Mouse (Mus musculus): ENCODE results near the gene Gm20388.
"Not testable (repeated sequence)": the region's sequence is repeated elsewhere in the genome, so short reads cannot be mapped to it uniquely, and the experiment has no call there.

The Gm20388 gene

DNA sequence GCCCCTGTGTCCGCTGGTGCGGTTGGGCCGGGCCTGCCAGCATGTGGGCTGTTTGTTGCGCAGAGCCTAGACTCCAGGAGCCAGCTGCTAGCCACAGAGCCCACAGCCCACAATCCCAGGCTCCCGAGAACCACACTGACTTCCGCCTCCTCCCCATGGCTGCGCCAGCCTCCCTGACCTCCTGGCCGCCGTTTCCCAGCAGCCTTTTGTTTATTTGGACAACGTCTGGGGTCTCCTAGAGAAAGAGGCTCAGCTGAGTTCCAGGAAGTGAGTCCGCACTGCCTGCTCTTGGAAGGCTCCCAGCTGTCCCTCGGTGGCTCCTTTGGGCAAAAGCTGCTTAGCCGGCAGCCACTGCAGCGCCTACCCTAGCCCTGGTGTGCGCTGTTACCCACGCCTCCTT, 1754.7 kb downstream of the Gm20388 start:
- DNase-seq: peak; percentile 95

DNA sequence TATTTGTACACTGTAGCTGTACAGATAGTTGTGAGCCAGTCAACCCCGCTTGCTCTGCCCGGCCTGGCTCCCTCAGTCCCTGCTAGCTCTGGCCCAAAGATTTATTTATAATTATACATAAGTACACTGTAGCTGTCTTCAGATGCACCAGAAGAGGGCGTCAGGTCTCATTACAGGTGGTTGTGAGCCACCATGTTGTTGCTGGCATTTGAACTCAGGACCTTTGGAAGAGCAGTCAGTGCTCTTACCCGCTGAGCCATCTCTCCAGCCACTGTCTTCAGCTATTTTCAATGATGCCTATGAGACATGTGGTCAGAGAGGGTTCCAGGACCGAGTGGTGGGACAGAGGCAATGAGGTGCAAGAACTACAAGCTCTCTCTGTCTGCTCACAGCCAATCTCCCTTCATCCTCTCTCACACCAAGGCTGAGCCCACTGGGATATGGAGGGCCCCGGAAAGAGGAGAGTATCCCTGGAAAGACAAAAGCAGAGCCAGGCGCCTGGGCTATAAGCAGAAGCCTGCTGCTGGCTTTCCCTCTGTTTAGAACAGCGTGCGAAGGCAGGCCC, 1757.4 kb downstream of the Gm20388 start:
- DNase-seq: not testable (repeated sequence)

DNA sequence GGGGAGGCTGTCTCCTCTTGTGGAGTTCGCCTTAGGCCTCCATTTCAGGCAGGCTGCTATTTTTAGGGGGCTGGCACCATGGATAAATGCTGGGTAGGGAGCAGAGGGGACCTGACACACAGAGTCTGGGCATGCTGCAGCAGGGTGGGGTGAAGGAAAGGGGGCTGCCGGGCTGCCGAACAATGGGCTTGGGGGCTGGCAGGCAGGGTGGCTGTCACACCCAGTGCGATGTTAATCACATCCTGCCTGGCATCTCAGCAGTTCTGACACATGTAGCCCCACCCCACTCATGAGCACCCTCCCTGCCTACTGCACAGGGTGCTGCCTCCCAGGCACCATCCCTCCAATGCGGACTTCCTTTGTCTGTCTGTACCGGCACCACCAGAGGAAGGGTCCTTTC, 1757.9 kb downstream of the Gm20388 start:
- DNase-seq: peak; percentile 79

DNA sequence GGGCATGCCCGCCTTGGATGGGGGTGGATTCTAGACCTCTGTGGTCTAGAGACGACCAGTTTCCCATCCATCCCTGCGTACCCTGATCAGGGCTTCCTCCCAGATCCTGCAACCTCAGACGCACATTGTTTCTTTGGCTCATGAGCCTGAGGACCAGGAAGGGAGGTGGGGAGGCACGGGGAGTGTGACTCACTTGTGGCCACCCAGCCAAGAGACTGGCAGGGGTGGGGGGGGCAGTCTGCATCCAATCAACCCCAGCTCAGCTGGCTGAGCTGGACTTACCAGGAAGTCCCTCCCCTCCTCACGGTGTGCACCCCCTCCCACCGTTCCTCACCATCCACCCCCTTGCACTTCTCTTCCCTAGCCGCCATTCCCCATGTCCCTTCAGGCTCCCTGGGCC, 1758.6 kb downstream of the Gm20388 start:
- DNase-seq: peak; percentile 68

DNA sequence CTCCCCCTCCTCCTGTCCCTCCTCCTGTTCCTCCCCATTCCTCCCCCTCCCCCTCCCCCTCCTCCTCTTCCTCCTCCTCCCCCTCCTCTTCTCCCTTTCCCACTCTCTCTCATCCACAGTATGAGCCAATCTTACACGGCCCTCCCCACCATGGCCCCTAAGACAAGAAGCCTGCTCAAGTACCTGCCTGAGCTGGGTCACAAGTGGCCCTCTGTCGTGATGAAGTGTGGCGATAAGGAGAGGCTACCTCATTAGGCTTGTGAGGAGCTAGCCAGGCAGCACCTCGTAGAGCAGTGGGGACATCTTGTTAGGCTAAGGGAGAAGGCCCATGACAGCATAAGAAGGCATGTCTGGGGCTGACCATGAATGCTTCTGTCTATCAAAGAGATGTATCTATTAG, 1762.5 kb downstream of the Gm20388 start:
- DNase-seq: peak; percentile 49

DNA sequence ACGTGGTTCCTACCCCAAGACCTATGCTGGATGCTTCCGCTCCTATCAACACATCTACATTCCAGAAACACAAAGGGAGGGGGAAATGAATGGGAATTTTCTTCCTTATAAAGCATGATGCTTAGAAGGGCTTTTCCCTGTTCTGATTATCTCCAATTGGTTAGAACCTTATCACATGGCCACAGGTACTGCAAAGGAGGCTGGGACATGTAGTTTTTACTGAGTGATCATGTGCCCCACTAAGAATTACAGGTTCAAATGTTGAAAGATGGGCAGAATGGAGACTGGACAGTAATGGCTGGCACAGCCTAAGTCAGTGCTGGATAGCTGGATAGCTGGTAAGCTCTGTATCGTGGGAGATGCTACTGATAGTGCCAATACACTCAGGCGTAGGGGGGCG, 1763.3 kb downstream of the Gm20388 start:
- peak; percentile 52 for DNase-seq

DNA sequence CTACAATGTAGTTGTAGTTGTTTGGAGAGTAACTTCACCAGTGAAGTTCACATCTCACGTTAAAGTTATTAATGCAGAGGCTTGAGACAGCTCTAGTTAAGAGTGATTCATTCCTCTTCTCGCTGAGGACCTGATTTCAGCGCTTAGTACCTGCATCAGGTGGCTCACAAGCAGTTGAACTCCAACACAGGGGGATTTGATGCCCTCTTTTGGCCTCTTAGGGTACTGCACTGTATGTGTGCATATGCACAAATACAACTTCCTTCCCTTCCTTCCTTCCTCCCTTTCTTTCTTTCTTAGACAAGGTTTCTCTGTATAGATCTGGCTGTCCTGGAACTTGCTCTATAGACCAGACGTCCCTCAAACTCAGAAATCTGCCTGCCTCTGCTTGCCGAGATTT, 1763.9 kb downstream of the Gm20388 start:
- peak; percentile 48 for DNase-seq

DNA sequence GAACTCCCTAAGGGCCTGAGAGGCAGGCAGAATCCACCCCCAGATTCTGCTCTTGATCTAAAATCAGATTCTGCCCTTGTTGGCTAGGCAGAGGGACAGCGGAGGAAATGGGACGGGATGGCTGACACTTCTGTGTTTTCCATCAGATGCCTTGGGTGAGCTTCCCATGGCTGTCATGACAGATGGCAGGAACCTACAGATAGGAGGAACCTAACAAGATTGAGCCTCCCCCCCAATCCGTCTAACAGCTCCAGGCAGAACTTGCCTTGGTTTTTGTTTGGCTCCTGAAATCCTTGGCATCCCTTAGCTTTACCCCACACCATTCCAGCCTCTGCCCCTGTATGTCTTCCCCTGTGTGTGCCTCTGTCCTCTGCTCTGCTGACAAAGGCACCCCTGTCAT, 1764.5 kb downstream of the Gm20388 start:
- no peak for DNase-seq

DNA sequence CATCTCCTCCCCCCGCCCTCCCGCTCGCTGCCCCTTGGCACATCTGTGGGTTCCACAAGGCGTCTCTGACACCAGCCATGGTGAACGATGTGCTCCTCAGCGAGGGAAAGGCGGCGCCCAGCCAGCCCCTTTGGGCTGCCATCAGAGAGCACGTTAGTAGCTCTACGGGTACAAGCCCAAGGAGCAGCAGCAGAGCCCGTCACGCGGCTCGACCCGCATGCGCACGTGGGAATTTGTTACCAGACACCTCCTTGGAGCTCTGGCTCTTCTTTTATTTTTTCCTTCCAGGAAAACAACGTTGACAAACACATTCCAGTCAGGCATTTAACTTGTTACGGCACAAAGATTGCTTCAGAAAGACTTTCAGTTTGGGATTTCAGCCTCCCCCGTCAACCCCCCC, 1765.1 kb downstream of the Gm20388 start:
- peak; percentile 86 for DNase-seq

DNA sequence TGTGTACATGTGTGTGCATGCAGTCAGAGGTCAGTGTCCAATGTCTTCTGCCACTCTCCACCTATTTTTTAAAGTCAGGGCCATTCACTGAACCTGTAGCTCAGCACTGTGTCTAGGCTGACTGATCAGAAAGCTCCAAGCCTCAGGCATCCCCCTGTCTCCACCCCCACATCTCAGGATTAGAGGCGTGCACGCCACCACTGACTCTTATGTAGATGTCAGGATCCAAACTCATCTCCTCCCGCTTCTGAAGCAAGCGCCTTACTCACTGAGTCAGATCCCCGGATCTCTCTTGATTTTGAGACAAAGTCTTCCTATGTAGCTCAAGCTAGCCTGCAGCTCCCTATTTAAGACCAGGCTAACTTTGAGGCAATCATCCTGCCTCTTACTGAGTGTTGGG, 1768.1 kb downstream of the Gm20388 start:
- DNase-seq: no peak

DNA sequence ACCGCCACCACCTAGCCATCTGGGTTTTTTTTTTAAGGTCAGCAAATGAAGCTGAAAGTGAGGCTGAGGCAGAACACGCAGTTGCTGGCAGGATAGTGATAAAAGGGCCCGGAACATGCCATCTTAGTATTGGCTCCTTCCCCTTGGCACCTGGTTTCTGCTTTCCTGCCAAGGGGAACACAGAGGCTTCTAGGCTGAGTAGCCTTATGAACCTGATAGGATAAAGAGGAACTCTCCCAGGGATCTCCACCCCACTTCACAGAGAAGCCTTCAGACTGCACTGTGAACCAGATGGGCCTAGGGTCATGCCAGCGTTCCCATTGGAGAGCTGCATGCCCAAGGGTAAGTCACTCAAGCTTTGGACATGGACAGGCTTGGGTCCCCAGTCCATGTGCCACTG, 1770.3 kb downstream of the Gm20388 start:
- no peak for DNase-seq

DNA sequence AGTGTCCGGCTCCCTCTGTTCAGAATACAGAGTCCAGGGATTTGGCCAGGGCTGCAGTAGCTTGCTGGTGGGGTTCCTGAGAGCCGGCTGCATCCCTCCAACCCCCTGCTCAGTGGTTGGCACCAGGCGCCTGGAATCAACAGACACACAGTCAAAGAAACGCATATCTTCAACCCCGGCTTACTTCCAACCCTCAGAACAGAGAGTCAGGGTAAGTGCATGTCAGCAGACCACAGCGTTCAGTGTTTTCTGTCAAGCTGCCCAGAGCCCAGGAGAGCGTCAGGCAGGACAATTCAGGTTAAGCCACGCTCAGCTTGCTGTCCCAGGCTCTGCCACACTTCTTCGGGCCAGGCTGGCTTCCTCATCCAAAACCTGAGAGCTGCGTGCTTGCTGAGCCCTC, 1770.8 kb downstream of the Gm20388 start:
- DNase-seq: no peak

DNA sequence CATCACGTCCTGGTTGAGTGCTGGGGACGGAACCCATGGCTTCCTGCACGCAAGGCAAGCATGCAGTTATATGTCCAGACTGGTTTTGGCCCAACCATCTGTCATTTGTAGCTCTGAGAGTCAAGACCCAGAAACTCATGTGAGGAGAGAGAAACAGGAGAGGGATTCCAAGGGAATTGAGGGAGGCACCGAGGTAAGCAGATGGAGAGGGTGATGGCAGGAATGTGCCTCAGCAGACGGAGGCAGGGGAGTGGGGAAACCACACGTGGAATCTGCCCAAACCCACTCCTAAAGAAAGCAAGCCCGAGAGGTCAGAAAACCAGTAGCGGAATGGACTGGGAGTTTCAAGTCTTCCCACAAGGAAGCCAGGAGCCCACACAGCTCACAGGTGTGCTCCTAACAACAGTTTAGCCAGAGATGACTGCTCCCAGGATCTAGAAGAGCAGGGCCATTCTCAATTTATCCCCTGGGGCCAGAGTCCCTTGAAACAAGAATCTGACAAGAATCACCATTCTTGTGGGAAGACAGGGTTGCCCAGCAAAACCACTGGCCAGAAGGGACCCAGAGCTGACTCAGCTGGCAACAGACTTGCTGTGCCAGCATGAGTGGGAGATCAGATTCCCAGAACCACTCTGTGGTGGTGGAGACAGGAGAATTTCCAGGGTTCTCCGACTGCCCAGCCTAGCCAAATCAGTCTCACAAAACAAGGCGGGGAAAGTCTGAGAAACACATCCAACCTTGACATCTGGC, 1772.6 kb downstream of the Gm20388 start:
- DNase-seq: no peak

DNA sequence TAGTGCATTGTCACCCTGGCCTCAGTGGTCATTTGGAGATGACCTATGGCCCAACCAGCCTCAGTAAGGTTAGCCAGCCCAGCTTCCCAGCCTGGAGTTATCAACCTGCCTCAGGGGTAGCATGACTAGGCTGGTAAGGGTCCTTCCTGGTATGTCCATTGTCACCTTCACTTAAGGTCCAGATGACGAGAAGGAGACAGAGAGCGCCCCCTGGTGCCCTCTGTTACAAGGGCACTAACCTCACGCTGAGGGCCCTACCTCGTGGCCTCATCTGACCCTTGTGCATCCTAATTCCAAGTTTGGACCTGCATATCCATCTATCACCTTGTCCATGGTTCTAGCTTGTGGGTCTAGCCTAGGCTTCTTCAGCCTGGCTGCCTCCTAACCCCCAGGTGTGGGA, 1774.8 kb downstream of the Gm20388 start:
- peak; percentile 77 for DNase-seq

DNA sequence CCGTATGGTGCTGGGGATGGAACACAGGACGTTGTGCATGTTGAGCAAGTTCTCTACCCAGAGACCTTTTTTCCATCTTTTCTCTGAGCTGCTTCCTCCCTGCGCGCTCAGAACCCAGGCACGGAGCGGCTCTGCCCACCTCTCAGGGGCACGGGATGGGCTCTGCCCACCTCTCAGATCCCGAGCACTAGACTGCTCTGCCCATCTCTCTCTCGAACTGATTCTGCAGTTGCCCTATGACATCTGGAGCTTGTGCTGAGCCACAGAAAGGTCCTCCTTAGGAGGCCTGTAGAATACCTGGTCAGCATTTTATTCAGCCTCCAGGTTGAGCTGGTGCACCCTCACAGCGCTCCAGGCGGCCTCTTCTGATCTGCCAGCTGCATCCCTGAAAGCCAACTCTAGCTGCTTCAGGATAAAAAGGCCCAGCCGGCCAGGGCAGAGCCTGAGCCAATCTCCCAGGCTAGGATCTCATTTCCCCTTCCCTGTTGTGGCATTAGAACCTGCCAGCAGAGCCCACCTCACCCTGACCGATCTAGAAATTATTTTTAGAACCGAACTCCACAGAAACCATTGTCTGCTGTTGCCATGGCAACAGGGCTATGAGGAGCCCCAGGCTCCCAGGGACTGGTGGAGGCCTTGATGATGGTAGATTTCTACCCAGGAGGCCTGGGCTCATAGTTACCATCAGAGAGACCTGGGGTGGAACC, 1777.0 kb downstream of the Gm20388 start:
- DNase-seq: no peak

DNA sequence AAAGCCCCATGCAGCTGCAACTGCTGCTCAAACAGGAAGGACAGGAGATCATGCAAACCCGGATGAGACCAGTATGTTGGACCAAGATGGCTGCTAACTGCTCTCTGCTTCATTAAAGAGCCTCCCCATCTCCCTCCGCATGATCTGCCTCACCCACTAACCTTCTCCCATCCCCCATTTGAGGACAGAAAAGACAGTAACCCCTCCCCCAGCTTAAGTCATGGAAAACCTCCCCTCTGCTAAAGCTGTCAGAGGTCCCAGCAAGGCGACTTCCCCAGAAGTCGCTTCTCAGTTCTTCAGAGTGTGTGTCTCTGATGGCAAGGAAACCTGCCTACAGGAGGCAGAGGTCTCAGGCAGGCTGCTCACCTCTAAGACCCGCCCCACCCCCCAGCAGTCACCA, 1777.9 kb downstream of the Gm20388 start:
- no peak for DNase-seq

DNA sequence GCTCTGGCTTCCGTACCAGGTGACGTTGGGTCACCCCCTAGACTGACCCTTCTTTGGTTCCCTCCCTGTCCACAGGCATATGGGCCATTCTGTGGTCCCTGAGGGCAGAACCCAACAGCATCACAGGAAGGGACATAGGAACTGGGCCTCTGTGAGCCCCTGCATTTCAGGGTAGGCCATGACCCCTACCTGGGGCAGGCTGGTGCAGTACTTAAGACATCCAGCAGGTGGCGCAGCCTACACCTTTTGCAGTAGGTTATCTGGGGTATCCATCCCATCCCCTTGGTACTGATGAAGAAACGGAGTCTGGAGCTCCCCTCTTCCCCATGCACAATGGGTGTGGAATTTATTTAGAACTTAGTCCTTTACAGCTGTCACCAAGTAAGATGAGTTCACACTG, 1783.8 kb downstream of the Gm20388 start:
- peak; percentile 42 for DNase-seq

DNA sequence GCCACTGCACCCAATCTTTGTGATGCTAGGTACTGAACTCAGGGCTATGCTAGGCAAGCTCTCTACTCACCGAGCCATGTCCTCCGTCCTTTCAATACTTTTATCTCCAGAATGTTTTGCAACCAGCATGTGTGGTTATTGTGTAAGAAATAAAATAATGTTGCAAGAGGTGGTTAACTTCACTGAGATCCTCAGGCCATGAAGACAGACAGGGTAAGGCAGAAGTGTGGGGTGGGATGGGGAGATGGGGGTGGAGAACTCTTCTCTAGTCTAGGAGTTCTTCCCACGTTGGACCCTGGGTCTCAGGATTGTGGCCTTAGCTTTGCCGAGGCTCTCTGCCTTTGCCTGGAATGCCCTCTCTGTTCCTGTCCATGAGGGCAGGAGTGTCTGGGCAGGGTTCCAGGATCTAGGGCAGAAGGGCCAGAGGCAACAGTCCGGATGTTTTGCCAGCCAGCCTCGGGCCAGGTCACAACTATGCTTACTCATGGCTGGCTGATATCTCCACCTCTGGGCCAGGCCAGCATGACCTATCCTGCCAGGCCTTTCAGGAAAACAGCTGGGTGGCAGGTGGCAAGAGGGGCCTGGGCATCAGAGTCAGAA, 1785.0 kb downstream of the Gm20388 start:
- peak; percentile 67 for DNase-seq

DNA sequence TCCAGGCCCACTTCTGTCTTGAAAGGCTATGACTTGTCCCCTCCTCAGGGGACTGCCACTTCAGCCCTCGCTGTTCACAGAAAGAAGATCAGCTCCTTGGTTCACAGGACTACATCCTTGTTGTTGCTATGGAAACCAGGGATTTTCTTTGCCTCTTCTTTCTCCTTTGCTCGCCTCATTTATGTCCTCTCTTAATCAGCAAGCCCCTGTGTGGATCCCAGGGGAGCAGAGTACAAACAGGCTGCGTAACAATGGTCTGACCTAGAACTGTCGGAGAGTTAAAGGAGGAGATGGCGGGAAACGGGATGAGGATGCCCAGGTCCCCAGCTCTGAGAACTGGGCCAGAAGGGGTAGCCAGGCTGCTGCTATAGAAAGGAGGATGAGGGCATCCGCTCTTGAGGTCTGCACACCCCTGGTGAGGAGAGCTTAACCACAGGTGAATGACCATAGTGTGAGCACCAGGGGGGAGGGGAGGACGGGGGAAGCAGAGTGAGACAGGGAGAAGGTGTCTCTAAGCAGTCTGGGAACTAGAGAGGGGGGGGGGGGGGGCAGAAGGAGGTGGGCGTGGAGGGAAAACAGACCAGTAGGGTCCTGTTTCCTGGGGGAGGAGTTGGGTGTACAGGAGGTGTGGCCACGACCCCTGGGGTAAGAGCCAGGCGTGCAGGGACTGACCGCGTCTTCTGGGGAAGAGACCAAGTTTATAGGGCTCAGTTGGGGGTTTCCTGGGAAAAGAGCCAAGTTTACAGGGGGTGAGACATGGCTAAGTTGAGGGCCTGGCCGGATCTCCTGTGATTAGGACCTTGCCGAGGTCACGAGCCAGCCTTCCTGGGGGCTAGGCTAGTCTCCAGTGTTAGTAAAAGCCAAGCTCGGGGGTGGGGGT, 1787.3 kb downstream of the Gm20388 start:
- DNase-seq: no peak

DNA sequence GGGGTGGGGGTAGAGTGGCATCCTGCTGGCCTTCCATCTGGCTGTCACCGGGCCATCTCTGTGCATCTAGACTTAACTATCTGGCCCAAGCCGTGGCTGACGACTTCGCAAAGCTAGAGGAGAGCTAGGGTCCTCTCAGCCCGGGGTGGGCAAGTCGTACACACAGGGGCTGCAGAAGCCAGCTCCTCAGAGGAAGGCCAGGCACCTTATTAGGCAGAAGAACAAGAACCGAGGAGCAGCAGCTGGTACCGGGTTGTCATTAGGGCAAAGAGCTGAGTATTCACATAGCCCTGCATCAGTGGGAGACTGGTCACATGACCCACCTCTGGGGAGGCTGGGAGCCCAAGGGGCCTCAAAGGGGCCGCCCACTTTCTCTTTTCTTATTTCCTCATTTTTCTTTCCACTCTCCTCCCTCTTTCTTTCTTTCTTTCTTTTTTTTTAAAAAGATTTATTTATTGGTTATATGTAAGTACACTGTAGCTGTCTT, 1788.0 kb downstream of the Gm20388 start:
- DNase-seq: no peak

DNA sequence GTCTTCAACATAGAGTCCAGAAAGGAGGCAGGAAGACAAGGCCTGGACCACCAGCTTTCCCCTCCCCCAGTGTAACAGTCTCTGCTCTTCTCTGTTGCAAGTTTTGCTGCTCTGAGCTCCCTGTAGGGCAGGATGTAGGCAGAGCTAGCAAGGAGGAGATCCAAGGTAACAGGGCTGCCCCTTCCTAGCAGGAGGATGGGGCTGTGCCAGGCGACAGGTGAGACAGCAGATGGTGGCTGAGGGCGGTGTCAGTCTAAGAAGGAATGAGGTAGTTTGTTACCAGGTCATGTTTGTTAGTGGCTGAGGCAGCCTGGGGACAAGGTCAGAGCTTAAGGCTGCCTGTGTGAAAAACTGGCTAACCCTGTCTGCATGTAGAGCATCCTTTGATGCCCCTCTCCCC, 1789.3 kb downstream of the Gm20388 start:
- no peak for DNase-seq

DNA sequence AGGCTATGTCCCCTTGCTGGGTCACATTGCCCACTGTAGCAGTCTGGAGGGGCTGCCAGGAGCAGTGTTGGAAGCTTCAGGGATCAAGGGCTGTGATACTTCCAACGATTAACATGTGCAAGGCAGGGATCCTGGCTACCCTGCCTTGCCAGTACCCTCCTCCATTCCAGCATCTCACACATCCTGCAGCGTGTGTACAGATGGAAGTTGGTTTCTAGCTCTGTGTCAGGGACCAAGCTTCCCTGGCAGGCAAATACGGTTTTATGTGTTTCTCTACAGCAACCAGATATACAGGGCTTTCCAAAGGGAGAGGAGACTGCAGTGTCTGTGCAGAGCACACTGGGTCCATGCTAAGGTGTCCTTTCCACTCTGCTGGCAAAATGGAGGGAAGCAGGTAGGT, 1794.5 kb downstream of the Gm20388 start:
- no peak for DNase-seq

DNA sequence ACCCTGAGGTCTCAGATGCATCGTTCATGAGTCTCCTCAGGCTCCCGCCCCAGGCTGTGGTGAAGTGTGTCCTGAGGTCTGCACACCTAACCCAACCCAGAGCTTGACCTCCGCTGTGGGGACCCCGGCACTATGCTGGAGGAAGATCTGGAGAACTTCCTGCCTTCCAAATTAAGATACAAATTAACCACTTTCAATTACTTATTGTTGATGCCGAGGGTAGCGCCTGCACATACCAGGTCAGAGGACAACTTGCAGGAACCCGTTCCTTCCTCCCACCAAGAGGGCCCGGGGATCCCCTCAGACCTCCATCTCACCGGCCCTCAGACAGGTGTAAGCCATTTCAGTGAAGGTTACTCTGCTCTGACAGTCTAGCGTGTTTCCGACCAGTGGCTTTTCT, 1796.3 kb downstream of the Gm20388 start:
- no peak for DNase-seq
